Mouse (Mus musculus) left cerebral cortex, adult 9 months (tissue): ENCODE measurements around the gene Caprin2.

Experiments
- DNase-seq, 2 experiments: peaks; one replicate each; pipeline ENCODE4 v3.0.0; 2022; ENCODE audit warnings: low spot score in 2 of 2

Gene Caprin2

GRCm38 (mm10) chr6:148838460-148838859 lies 57.6 kb downstream of the Caprin2 start:
- no peak for DNase-seq

GRCm38 (mm10) chr6:148831728-148832121 lies 64.3 kb downstream of the Caprin2 start:
- DNase-seq = no peak

GRCm38 (mm10) chr6:148830748-148831727 lies 65.0 kb downstream of the Caprin2 start, which contains the start of gene Ipo8:
Gene Ipo8 (minus strand): TSS chr6:148831467.
- peak; percentile 94 to 97 for DNase-seq

- DNase-seq = no peak
These were observed 65.7 kb downstream of the Caprin2 start for GRCm38 (mm10) chr6:148830355-148830747.

- no peak for DNase-seq
These were observed 69.9 kb downstream of the Caprin2 start for GRCm38 (mm10) chr6:148826119-148826518.

- DNase-seq = no peak
These were observed 77.3 kb downstream of the Caprin2 start for GRCm38 (mm10) chr6:148818624-148819343.

- DNase-seq = no peak
These were observed 79.3 kb downstream of the Caprin2 start for GRCm38 (mm10) chr6:148816751-148817150.

GRCm38 (mm10) chr6:148811117-148811516 lies 84.9 kb downstream of the Caprin2 start:
- DNase-seq = no peak

GRCm38 (mm10) chr6:148799773-148800172 lies 96.3 kb downstream of the Caprin2 start:
- no peak for DNase-seq

- DNase-seq = no peak
These were observed 100.9 kb downstream of the Caprin2 start for GRCm38 (mm10) chr6:148795145-148795544.
